Mouse (Mus musculus) CH12.LX (cell line): ENCODE results near the gene Ebf1. TPM values are rescaled to one million over a fixed set of nuclear protein-coding genes. Genes with fewer than 3 reads are reported as not detected.

Experiments used
- DNase-seq: peaks from one replicate; pipeline ENCODE4 v3.0.0-alpha.2; 2013; ENCODE audit errors: extremely low read depth
- H3K27ac ChIP-seq: 2 replicates; pipeline ENCODE4 v1.5.1; 2012; ENCODE audit warnings: low read depth, mild to moderate bottlenecking, control low read depth, moderate library complexity; ENCODE audit not compliant: insufficient read depth
- H3K27me3 ChIP-seq: replicated peaks from 2 replicates; pipeline ENCODE3; 2012; ENCODE audit warnings: inconsistent platforms
- H3K36me3 ChIP-seq, 2 experiments: replicated peaks in 1 of 2; 2 replicates each; pipeline versions ENCODE3 to v1.6.1; 2012; ENCODE audit warnings: inconsistent platforms in 1 of 2, low read length in 1 of 2, mild to moderate bottlenecking in 1 of 2, mixed read lengths in 1 of 2, moderate library complexity in 1 of 2; ENCODE audit not compliant: control insufficient read depth in 1 of 2, insufficient read depth in 1 of 2
- H3K4me1 ChIP-seq, 2 experiments: 2 replicates each; pipeline ENCODE4 v1.6.1; 2012; ENCODE audit warnings: inconsistent platforms in 1 of 2, moderate library complexity in 1 of 2; ENCODE audit not compliant: insufficient read depth in 2 of 2, control insufficient read depth in 1 of 2
- H3K4me2 ChIP-seq: 2 replicates; pipeline ENCODE4 v1.6.1; 2012; ENCODE audit warnings: low read depth, mild to moderate bottlenecking, control low read depth; ENCODE audit not compliant: poor library complexity, insufficient read depth, severe bottlenecking
- H3K4me3 ChIP-seq, 3 experiments: fragments of 150-350 bp in 1 of 3; sonication (generic) in 1 of 3; replicated peaks in 1 of 3; 2 replicates each; pipeline versions ENCODE3 to v1.5.1; 2011 to 2012; ENCODE audit warnings: low read depth in 2 of 3, low read length in 2 of 3, mild to moderate bottlenecking in 2 of 3, moderate library complexity in 2 of 3, control low read depth in 1 of 3, improper control_type of control experiment in 1 of 3, inconsistent platforms in 1 of 3, mixed read lengths in 1 of 3; ENCODE audit not compliant: poor library complexity in 1 of 3
- H3K79me2 ChIP-seq: replicated peaks from 2 replicates; pipeline ENCODE4 v1.6.1; 2012; ENCODE audit warnings: mild to moderate bottlenecking, moderate library complexity; ENCODE audit not compliant: control insufficient read depth, poor library complexity, insufficient read depth, severe bottlenecking; ENCODE audit errors: extremely low read depth
- H3K9ac ChIP-seq: 2 replicates; pipeline ENCODE4 v1.6.1; 2012; ENCODE audit warnings: low read depth, mild to moderate bottlenecking, control low read depth, moderate library complexity; ENCODE audit not compliant: insufficient read depth
- H3K9me3 ChIP-seq: replicated peaks from 2 replicates; pipeline ENCODE3; 2012; ENCODE audit warnings: low read length, inconsistent platforms, mixed read lengths
- CHD1 ChIP-seq: IDR thresholded peaks from 2 replicates; pipeline ENCODE4 v1.6.1; 2012; ENCODE audit warnings: low read depth, low read length, improper control_type of control experiment, inconsistent platforms
- CHD2 ChIP-seq: IDR thresholded peaks from 2 replicates; pipeline ENCODE4 v1.6.1; 2011; ENCODE audit warnings: low read length, improper control_type of control experiment
- CTCF ChIP-seq, 2 experiments: IDR thresholded peaks in 1 of 2; conservative IDR thresholded peaks in 1 of 2; 2 replicates each; pipeline ENCODE4 v1.5.1; 2011 to 2012; ENCODE audit warnings: low read depth in 2 of 2, low read length in 2 of 2, improper control_type of control experiment in 1 of 2, inconsistent platforms in 1 of 2, mild to moderate bottlenecking in 1 of 2, moderate library complexity in 1 of 2
- E2F4 ChIP-seq: IDR thresholded peaks from 2 replicates; pipeline ENCODE4 v1.6.1; 2011; ENCODE audit warnings: low read depth, low read length, improper control_type of control experiment; ENCODE audit not compliant: insufficient replicate concordance
- ETS1 ChIP-seq: conservative IDR thresholded peaks from 2 replicates; pipeline ENCODE4 v1.6.1; 2012; ENCODE audit warnings: low read depth, mild to moderate bottlenecking, inconsistent platforms, low read length, improper control_type of control experiment, moderate library complexity
- HCFC1 ChIP-seq: IDR thresholded peaks from 2 replicates; pipeline ENCODE4 v1.6.1; 2012; ENCODE audit warnings: low read depth, mild to moderate bottlenecking, inconsistent platforms, low read length, improper control_type of control experiment
- IRF4 ChIP-seq: IDR thresholded peaks from 2 replicates; pipeline ENCODE4 v1.6.1; 2014; ENCODE audit warnings: low read depth, mild to moderate bottlenecking, inconsistent platforms, low read length, improper control_type of control experiment
- MAFK ChIP-seq: IDR thresholded peaks from 2 replicates; pipeline ENCODE4 v1.6.1; 2011; ENCODE audit warnings: low read length, improper control_type of control experiment; ENCODE audit not compliant: insufficient replicate concordance
- MAZ ChIP-seq: IDR thresholded peaks from 2 replicates; pipeline ENCODE4 v1.6.1; 2012; ENCODE audit warnings: low read depth, mild to moderate bottlenecking, inconsistent platforms, low read length, improper control_type of control experiment, moderate library complexity
- MEF2A ChIP-seq: IDR thresholded peaks from 2 replicates; pipeline ENCODE4 v1.6.1; 2014; ENCODE audit warnings: low read depth, mild to moderate bottlenecking, inconsistent platforms, low read length, improper control_type of control experiment, borderline replicate concordance
- MXI1 ChIP-seq: IDR thresholded peaks from 2 replicates; pipeline ENCODE4 v1.6.1; 2011; ENCODE audit warnings: mild to moderate bottlenecking, low read depth, low read length, improper control_type of control experiment
- NRF1 ChIP-seq: IDR thresholded peaks from 2 replicates; pipeline ENCODE4 v1.6.1; 2014; ENCODE audit warnings: low read depth, mild to moderate bottlenecking, inconsistent platforms, low read length, improper control_type of control experiment, moderate library complexity
- PAX5 ChIP-seq: IDR thresholded peaks from 2 replicates; pipeline ENCODE4 v1.6.1; 2012; ENCODE audit warnings: low read length, inconsistent platforms, mixed read lengths
- POLR2A ChIP-seq: IDR thresholded peaks from 2 replicates; pipeline ENCODE4 v1.6.1; 2011; ENCODE audit warnings: low read depth, mild to moderate bottlenecking, improper control_type of control experiment, low read length
- RAD21 ChIP-seq: IDR thresholded peaks from 2 replicates; pipeline ENCODE4 v1.6.1; 2011; ENCODE audit warnings: low read depth, mild to moderate bottlenecking, low read length, improper control_type of control experiment, moderate library complexity
- RCOR1 ChIP-seq: conservative IDR thresholded peaks from 2 replicates; pipeline ENCODE4 v1.6.1; 2012; ENCODE audit warnings: low read depth, mild to moderate bottlenecking, inconsistent platforms, low read length, improper control_type of control experiment
- SMC3 ChIP-seq: IDR thresholded peaks from 2 replicates; pipeline ENCODE4 v1.6.1; 2011; ENCODE audit warnings: low read depth, low read length, improper control_type of control experiment
- TCF12 ChIP-seq: IDR thresholded peaks from 2 replicates; pipeline ENCODE4 v1.6.1; 2014; ENCODE audit warnings: low read depth, mild to moderate bottlenecking, inconsistent platforms, low read length, improper control_type of control experiment
- UBTF ChIP-seq: IDR thresholded peaks from 2 replicates; pipeline ENCODE4 v1.6.1; 2012; ENCODE audit warnings: low read depth, mild to moderate bottlenecking, inconsistent platforms, low read length, improper control_type of control experiment, moderate library complexity
- USF1 ChIP-seq: IDR thresholded peaks from 2 replicates; pipeline ENCODE4 v1.6.1; 2014; ENCODE audit warnings: low read depth, mild to moderate bottlenecking, inconsistent platforms, low read length, improper control_type of control experiment
- ZC3H11A ChIP-seq: IDR thresholded peaks from 2 replicates; pipeline ENCODE4 v1.6.1; 2012; ENCODE audit warnings: low read depth, mild to moderate bottlenecking, inconsistent platforms, low read length, improper control_type of control experiment
- ZMIZ1 ChIP-seq: IDR thresholded peaks from 2 replicates; pipeline ENCODE4 v1.6.1; 2012; ENCODE audit warnings: low read depth, mild to moderate bottlenecking, inconsistent platforms, low read length, improper control_type of control experiment
- dilution Hi-C: fragments of 300-500 bp; cut with MboI; formaldehyde crosslinking; loops from 2 replicates; pipeline ENCODE4 v1.14.3; 2020; ENCODE audit warnings: low sequenced_read_pairs; ENCODE audit not compliant: extremely low pct_unique_long_range_greater_than_20kb, extremely low pct_ligation_motif_present
- in situ Hi-C: fragments of 300-500 bp; cut with MboI; formaldehyde crosslinking; loops from 3 replicates; pipeline ENCODE4 v1.14.3; 2019; ENCODE audit warnings: low sequenced_read_pairs, low pct_ligation_motif_present, low pct_unique_long_range_greater_than_20kb, mixed read lengths
- polyA plus RNA-seq: library from polyadenylated mRNA; unstranded; fragments of >175 nt; gene quantifications from 2 replicates; pipeline ENCODE4 v1.2.1, GENCODE M21; 2012; ENCODE audit warnings: low read depth; ENCODE audit not compliant: insufficient read length
- total RNA-seq, 2 experiments: library from RNA; depleted of rRNA; stranded (reverse); fragments of 300-350 nt in 1 of 2; fragments of >200 nt in 1 of 2; gene quantifications; 2 replicates each; pipeline ENCODE4 v1.2.3; 2012 to 2014

The Ebf1 gene
- total and polyA plus RNA-seq, 3 experiments: 37.8 to 60.7 (median 42.8) TPM

DNA sequence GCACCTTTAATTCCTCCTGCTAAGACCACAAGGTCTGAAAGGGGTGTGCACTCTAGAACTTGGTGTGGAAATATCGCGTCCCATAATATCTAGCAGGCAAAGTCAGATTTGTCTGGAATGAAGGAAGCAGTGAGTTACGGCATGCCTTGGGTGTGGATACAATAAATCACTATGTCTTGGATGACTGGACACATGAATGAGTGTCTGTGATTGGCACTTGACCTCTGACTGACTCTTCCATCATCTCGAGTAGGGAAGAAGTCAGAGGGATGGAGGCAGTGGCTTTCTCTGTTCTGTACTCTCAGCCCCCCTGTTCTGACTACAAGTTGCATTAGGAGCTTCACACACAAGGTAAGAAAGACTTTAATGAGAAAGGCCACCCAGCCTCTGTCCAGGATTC is 112.8 kb downstream of the Ebf1 start:
- Histone ChIP-seq H3K9ac (no peak overlapping the region), H3K36me3 (peaks cover 28 to 65% of the 10 kb centered on the region in 2 experiments), H3K79me2 (peaks cover 13% of the 10 kb centered on the region), H3K27me3 (no peaks in the 10 kb centered on the region), H3K4me1 (peaks cover 13 to 21% of the 10 kb centered on the region in 2 experiments), H3K27ac (no peak overlapping the region), H3K4me3 (no peak overlapping the region), H3K4me2 (no peak overlapping the region), H3K9me3 (no peaks in the 10 kb centered on the region)
- no peak for DNase-seq
- in situ Hi-C loops (no loop called here), dilution Hi-C loops (no loop called here)
- TF ChIP-seq HCFC1: no peak
- TF ChIP-seq MAFK: no peak
- TF ChIP-seq SMC3: no peak
- TF ChIP-seq UBTF: no peak
- no peak for TF ChIP-seq ZC3H11A
- TF ChIP-seq MXI1: no peak
- no peak for TF ChIP-seq TCF12
- TF ChIP-seq MEF2A: no peak
- TF ChIP-seq RAD21: no peak
- no peak for TF ChIP-seq CTCF (conservative IDR thresholded peaks at IDR 0.05 in 1 of 2, IDR thresholded peaks at IDR 0.05 in 1 of 2; ENCODE audit: low read depth in 2 of 2, low read length in 2 of 2)
- TF ChIP-seq USF1: no peak
- TF ChIP-seq IRF4: no peak
- TF ChIP-seq RCOR1: no peak
- TF ChIP-seq ZMIZ1: no peak
- TF ChIP-seq E2F4: no peak
- TF ChIP-seq NRF1: no peak
- TF ChIP-seq CHD1: no peak
- no peak for TF ChIP-seq ETS1
- TF ChIP-seq CHD2: no peak
- no peak for TF ChIP-seq MAZ

DNA sequence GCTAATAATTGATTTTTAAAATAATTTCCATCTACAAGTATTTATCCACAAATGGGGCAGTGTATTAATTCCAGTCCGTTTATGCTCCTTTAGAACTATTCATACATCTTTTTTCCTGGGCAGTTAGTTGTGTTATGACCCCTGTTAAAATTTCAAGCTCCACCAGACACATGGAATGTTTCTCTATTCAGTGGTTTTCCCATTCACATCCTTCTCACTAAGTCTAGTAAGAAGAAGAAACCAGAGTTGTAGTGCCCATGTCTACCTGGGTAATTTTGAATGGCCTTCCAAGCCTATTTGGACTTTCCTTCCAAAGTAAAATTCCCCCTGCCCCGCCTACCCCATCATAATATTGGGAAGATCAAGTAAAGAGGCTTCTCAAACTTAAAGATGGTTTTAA is 114.6 kb downstream of the Ebf1 start:
- no peak overlapping the region for H3K4me2 ChIP-seq
- in situ Hi-C loops: no loop called here
- TF ChIP-seq CHD1 (no peak), ETS1 (no peak), PAX5 (no peak), POLR2A (no peak), USF1 (no peak)
- TF ChIP-seq, all 38 proteins: peak for 0

More for the DNA sequence above, 114.6 kb downstream of the Ebf1 start:
- no peaks in the 10 kb centered on the region for H3K9me3 ChIP-seq
- peaks cover 0 to 5% of the 10 kb centered on the region in 2 experiments; a peak in 2 of 4 replicates for H3K4me1 ChIP-seq
- H3K36me3 ChIP-seq: peaks cover 31 to 71% of the 10 kb centered on the region in 2 experiments
- H3K79me2 ChIP-seq: peaks cover 2% of the 10 kb centered on the region
- H3K27me3 ChIP-seq: no peaks in the 10 kb centered on the region
- no peak overlapping the region for H3K9ac ChIP-seq
- no peak overlapping the region for H3K27ac ChIP-seq
- H3K4me3 ChIP-seq: no peak overlapping the region
- no peak for DNase-seq
- dilution Hi-C loops: no loop called here
